Mouse (Mus musculus): ENCODE measurements around the gene Etl4. TPM values are rescaled to one million over a fixed set of nuclear protein-coding genes. Genes with fewer than 3 reads are reported as not detected.

Etl4 gene
- polyA plus RNA-seq, 1 experiment: 7.4 TPM

- no peak overlapping the region for H3K4me3 ChIP-seq
- H3K79me2 ChIP-seq (ENCODE audit: control insufficient read depth, insufficient read depth): no peaks in the 10 kb centered on the region
Measured at GRCm38 (mm10) chr2:20526856-20527255, 617.3 kb downstream of the Etl4 start.

GRCm38 (mm10) chr2:20532623-20533022, 623.0 kb downstream of the Etl4 start:
- H3K4me2 ChIP-seq (ENCODE audit: low read depth): no peak overlapping the region
- no peaks in the 10 kb centered on the region for H3K27me3 ChIP-seq (ENCODE audit: control insufficient read depth, insufficient read depth, insufficient read length)
- H3K4me3 ChIP-seq: no peak overlapping the region
- TF ChIP-seq MYOD1 (IDR thresholded peaks at IDR 0.05; ENCODE audit: control insufficient read depth in 1 of 3, insufficient read length in 2 of 3, low read depth in 2 of 3) (no peak), TCF3 (IDR thresholded peaks at IDR 0.05; ENCODE audit: insufficient read length, low read depth) (no peak)
- no peak overlapping the region for H3ac ChIP-seq (ENCODE audit: control insufficient read depth, insufficient read length)
- H3K79me2 ChIP-seq (ENCODE audit: control insufficient read depth, insufficient read depth): no peaks in the 10 kb centered on the region
- H3K36me3 ChIP-seq (ENCODE audit: control insufficient read depth, insufficient read depth): no peaks in the 10 kb centered on the region

More at GRCm38 (mm10) chr2:20526856-20527255, 617.3 kb downstream of the Etl4 start:
- Histone ChIP-seq H3K27me3 (ENCODE audit: control insufficient read depth, insufficient read depth, insufficient read length) (no peaks in the 10 kb centered on the region), H3K4me2 (ENCODE audit: low read depth) (no peak overlapping the region), H3K36me3 (ENCODE audit: control insufficient read depth, insufficient read depth) (no peaks in the 10 kb centered on the region), H3ac (ENCODE audit: control insufficient read depth, insufficient read length) (no peak overlapping the region)
- TF ChIP-seq TCF3 (IDR thresholded peaks at IDR 0.05; ENCODE audit: insufficient read length, low read depth): no peak
- no peak for TF ChIP-seq POLR2AphosphoS2 (IDR thresholded peaks at IDR 0.05; ENCODE audit: insufficient read length, low read depth)
- TF ChIP-seq SRF (IDR thresholded peaks at IDR 0.05; ENCODE audit: control insufficient read depth, insufficient read length, low read depth): no peak
- no peak for TF ChIP-seq MAX (IDR thresholded peaks at IDR 0.05; ENCODE audit: low read depth)
- TF ChIP-seq CEBPB (IDR thresholded peaks at IDR 0.05; ENCODE audit: insufficient read depth, poor library complexity, severe bottlenecking): no peak
- TF ChIP-seq POLR2A (IDR thresholded peaks at IDR 0.05; ENCODE audit: insufficient read length, low read depth): no peak

GRCm38 (mm10) chr2:20537785-20538184, 628.2 kb downstream of the Etl4 start:
- Histone ChIP-seq H3ac (ENCODE audit: control insufficient read depth, insufficient read length) (no peak overlapping the region), H3K79me2 (ENCODE audit: control insufficient read depth, insufficient read depth) (no peaks in the 10 kb centered on the region), H3K36me3 (ENCODE audit: control insufficient read depth, insufficient read depth) (no peaks in the 10 kb centered on the region), H3K27me3 (ENCODE audit: control insufficient read depth, insufficient read depth, insufficient read length) (no peaks in the 10 kb centered on the region), H3K4me3 (no peak overlapping the region), H3K4me2 (ENCODE audit: low read depth) (no peak overlapping the region)
- TF ChIP-seq CEBPB (IDR thresholded peaks at IDR 0.05; ENCODE audit: insufficient read depth, poor library complexity, severe bottlenecking): no peak
- TF ChIP-seq REST (IDR thresholded peaks at IDR 0.05; ENCODE audit: insufficient read depth, insufficient read length): no peak
- TF ChIP-seq SRF (IDR thresholded peaks at IDR 0.05; ENCODE audit: control insufficient read depth, insufficient read length, low read depth): no peak
- no peak for TF ChIP-seq MYOG (IDR thresholded peaks at IDR 0.05; ENCODE audit: control insufficient read depth in 1 of 3, insufficient read depth in 1 of 3, insufficient read length in 2 of 3, low read depth in 2 of 3)
- no peak for TF ChIP-seq MAX (IDR thresholded peaks at IDR 0.05; ENCODE audit: low read depth)
- no peak for TF ChIP-seq USF1 (IDR thresholded peaks at IDR 0.05; ENCODE audit: low read depth)
- no peak for TF ChIP-seq E2F4 (IDR thresholded peaks at IDR 0.05; ENCODE audit: insufficient read depth)
- TF ChIP-seq POLR2AphosphoS2 (IDR thresholded peaks at IDR 0.05; ENCODE audit: insufficient read length, low read depth): no peak
- no peak for TF ChIP-seq POLR2A (IDR thresholded peaks at IDR 0.05; ENCODE audit: insufficient read length, low read depth)
- TF ChIP-seq TCF12 (IDR thresholded peaks at IDR 0.05; ENCODE audit: insufficient read depth, poor library complexity, severe bottlenecking): no peak
- TF ChIP-seq MYOD1 (IDR thresholded peaks at IDR 0.05; ENCODE audit: control insufficient read depth in 1 of 3, insufficient read length in 2 of 3, low read depth in 2 of 3): no peak
- no peak for TF ChIP-seq TCF3 (IDR thresholded peaks at IDR 0.05; ENCODE audit: insufficient read length, low read depth)

GRCm38 (mm10) chr2:20538871-20539270, 629.3 kb downstream of the Etl4 start:
- H3K36me3 ChIP-seq (ENCODE audit: control insufficient read depth, insufficient read depth): no peaks in the 10 kb centered on the region
- H3K4me3 ChIP-seq: no peak overlapping the region
- no peaks in the 10 kb centered on the region for H3K79me2 ChIP-seq (ENCODE audit: control insufficient read depth, insufficient read depth)
- H3K4me2 ChIP-seq (ENCODE audit: low read depth): no peak overlapping the region
- no peak overlapping the region for H3ac ChIP-seq (ENCODE audit: control insufficient read depth, insufficient read length)
- H3K27me3 ChIP-seq (ENCODE audit: control insufficient read depth, insufficient read depth, insufficient read length): no peaks in the 10 kb centered on the region
- TF ChIP-seq POLR2A (IDR thresholded peaks at IDR 0.05; ENCODE audit: insufficient read length, low read depth) (no peak), E2F4 (IDR thresholded peaks at IDR 0.05; ENCODE audit: insufficient read depth) (no peak), SRF (IDR thresholded peaks at IDR 0.05; ENCODE audit: control insufficient read depth, insufficient read length, low read depth) (no peak), MYOG (IDR thresholded peaks at IDR 0.05; ENCODE audit: control insufficient read depth in 1 of 3, insufficient read depth in 1 of 3, insufficient read length in 2 of 3, low read depth in 2 of 3) (no peak), TCF12 (IDR thresholded peaks at IDR 0.05; ENCODE audit: insufficient read depth, poor library complexity, severe bottlenecking) (no peak), CEBPB (IDR thresholded peaks at IDR 0.05; ENCODE audit: insufficient read depth, poor library complexity, severe bottlenecking) (no peak), MYOD1 (IDR thresholded peaks at IDR 0.05; ENCODE audit: control insufficient read depth in 1 of 3, insufficient read length in 2 of 3, low read depth in 2 of 3) (no peak), MAX (IDR thresholded peaks at IDR 0.05; ENCODE audit: low read depth) (no peak), POLR2AphosphoS2 (IDR thresholded peaks at IDR 0.05; ENCODE audit: insufficient read length, low read depth) (no peak), REST (IDR thresholded peaks at IDR 0.05; ENCODE audit: insufficient read depth, insufficient read length) (no peak), TCF3 (IDR thresholded peaks at IDR 0.05; ENCODE audit: insufficient read length, low read depth) (no peak), USF1 (IDR thresholded peaks at IDR 0.05; ENCODE audit: low read depth) (no peak)

- H3K36me3 ChIP-seq (ENCODE audit: control insufficient read depth, insufficient read depth): no peaks in the 10 kb centered on the region
- H3K4me2 ChIP-seq (ENCODE audit: low read depth): no peak overlapping the region
- no peak for TF ChIP-seq SRF (IDR thresholded peaks at IDR 0.05; ENCODE audit: control insufficient read depth, insufficient read length, low read depth)
- TF ChIP-seq E2F4 (IDR thresholded peaks at IDR 0.05; ENCODE audit: insufficient read depth): no peak
- no peak for TF ChIP-seq TCF12 (IDR thresholded peaks at IDR 0.05; ENCODE audit: insufficient read depth, poor library complexity, severe bottlenecking)
- no peak for TF ChIP-seq USF1 (IDR thresholded peaks at IDR 0.05; ENCODE audit: low read depth)
- no peak for TF ChIP-seq POLR2A (IDR thresholded peaks at IDR 0.05; ENCODE audit: insufficient read length, low read depth)
- TF ChIP-seq REST (IDR thresholded peaks at IDR 0.05; ENCODE audit: insufficient read depth, insufficient read length): no peak
- TF ChIP-seq POLR2AphosphoS2 (IDR thresholded peaks at IDR 0.05; ENCODE audit: insufficient read length, low read depth): no peak
- no peak for TF ChIP-seq MYOD1 (IDR thresholded peaks at IDR 0.05; ENCODE audit: control insufficient read depth in 1 of 3, insufficient read length in 2 of 3, low read depth in 2 of 3)
- no peak for TF ChIP-seq CEBPB (IDR thresholded peaks at IDR 0.05; ENCODE audit: insufficient read depth, poor library complexity, severe bottlenecking)
- TF ChIP-seq TCF3 (IDR thresholded peaks at IDR 0.05; ENCODE audit: insufficient read length, low read depth): no peak
- TF ChIP-seq MYOG (IDR thresholded peaks at IDR 0.05; ENCODE audit: control insufficient read depth in 1 of 3, insufficient read depth in 1 of 3, insufficient read length in 2 of 3, low read depth in 2 of 3): no peak
- no peak for TF ChIP-seq MAX (IDR thresholded peaks at IDR 0.05; ENCODE audit: low read depth)
- no peaks in the 10 kb centered on the region for H3K27me3 ChIP-seq (ENCODE audit: control insufficient read depth, insufficient read depth, insufficient read length)
- no peaks in the 10 kb centered on the region for H3K79me2 ChIP-seq (ENCODE audit: control insufficient read depth, insufficient read depth)
- H3K4me3 ChIP-seq: no peak overlapping the region
- H3ac ChIP-seq (ENCODE audit: control insufficient read depth, insufficient read length): no peak overlapping the region
Measured at GRCm38 (mm10) chr2:20541261-20541660, 631.7 kb downstream of the Etl4 start.

All from myocyte (in vitro differentiated cells).